Mouse (Mus musculus) bone marrow macrophage, adult 2 months (primary cell): ENCODE results near the gene Adra2b.

Experiments
- CTCF ChIP-seq: IDR thresholded peaks from 2 replicates; pipeline ENCODE4 v1.5.1; 2012; ENCODE audit warnings: low read depth, mild to moderate bottlenecking, low read length, moderate library complexity
- POLR2A ChIP-seq: IDR thresholded peaks from 2 replicates; pipeline ENCODE4 v1.6.1; 2012; ENCODE audit warnings: mild to moderate bottlenecking, low read depth, low read length, borderline replicate concordance

GRCm38 (mm10) chr2:127339262-127339661 lies 23.7 kb upstream of the Adra2b start:
- no peak for TF ChIP-seq CTCF
- no peak for TF ChIP-seq POLR2A
